Mouse (Mus musculus): ENCODE measurements around the gene Dhdh. TPM values are rescaled to one million over a fixed set of nuclear protein-coding genes. Genes with fewer than 3 reads are reported as not detected.

Dhdh gene
- polyA plus RNA-seq, 1 experiment from 2014 or later = 3.3 TPM

- WGBS = 65% methylated on average over 1 of the region's 1 CpGs
These were observed 12.2 kb downstream of the Dhdh start for GRCm38 (mm10) chr7:45476453-45476852.

GRCm38 (mm10) chr7:45475291-45475969, 13.2 kb downstream of the Dhdh start:
- H3K9ac ChIP-seq (ENCODE audit: low read length) = no peak overlapping the region
- no peak for DNase-seq (ENCODE audit: low spot score)
- H3K27me3 ChIP-seq (ENCODE audit: control insufficient read depth, insufficient read depth, low read length) = no peaks in the 10 kb centered on the region
- H3K27ac ChIP-seq (replicated peaks; ENCODE audit: low read depth, low read length) = no peak overlapping the region
- H3K4me1 ChIP-seq (ENCODE audit: control insufficient read depth, insufficient read depth, low read length) = no peaks in the 10 kb centered on the region
- no peaks in the 10 kb centered on the region for H3K9me3 ChIP-seq (ENCODE audit: control insufficient read depth, low read length)
- no peaks in the 10 kb centered on the region for H3K36me3 ChIP-seq (ENCODE audit: control insufficient read depth, insufficient read depth, low read length)
- no peak overlapping the region for H3K4me3 ChIP-seq (ENCODE audit: low read depth, low read length)
- H3K4me2 ChIP-seq (ENCODE audit: low read depth, severe bottlenecking) = no peak overlapping the region; the same call in 1 of the 2 replicates
- no peak for ATAC-seq (ENCODE audit: insufficient number of reproducible peaks, low FRiP score, low TSS enrichment, low read depth)
- 65% methylated on average over 16 of the region's 16 CpGs for WGBS

More at GRCm38 (mm10) chr7:45476453-45476852, 12.2 kb downstream of the Dhdh start:
- DNase-seq (ENCODE audit: low spot score) (no peak), ATAC-seq (ENCODE audit: insufficient number of reproducible peaks, low FRiP score, low TSS enrichment, low read depth) (no peak)
- Histone ChIP-seq H3K4me2 (ENCODE audit: low read depth, severe bottlenecking) (no peak overlapping the region), H3K9ac (ENCODE audit: low read length) (no peak overlapping the region), H3K4me1 (ENCODE audit: control insufficient read depth, insufficient read depth, low read length) (no peaks in the 10 kb centered on the region), H3K36me3 (ENCODE audit: control insufficient read depth, insufficient read depth, low read length) (no peaks in the 10 kb centered on the region), H3K27me3 (ENCODE audit: control insufficient read depth, insufficient read depth, low read length) (no peaks in the 10 kb centered on the region), H3K27ac (replicated peaks; ENCODE audit: low read depth, low read length) (no peak overlapping the region), H3K9me3 (ENCODE audit: control insufficient read depth, low read length) (no peaks in the 10 kb centered on the region), H3K4me3 (ENCODE audit: low read depth, low read length) (no peak overlapping the region)

- WGBS = 9% methylated on average over 3 of the region's 3 CpGs
- Histone ChIP-seq H3K4me1 (ENCODE audit: control insufficient read depth, insufficient read depth, low read length) (peaks cover 7% of the 10 kb centered on the region), H3K27ac (replicated peaks; ENCODE audit: low read depth, low read length) (no peak overlapping the region), H3K4me2 (ENCODE audit: low read depth, severe bottlenecking) (no peak overlapping the region), H3K4me3 (ENCODE audit: low read depth, low read length) (no peak overlapping the region), H3K9ac (ENCODE audit: low read length) (no peak overlapping the region), H3K36me3 (ENCODE audit: control insufficient read depth, insufficient read depth, low read length) (no peaks in the 10 kb centered on the region), H3K9me3 (ENCODE audit: control insufficient read depth, low read length) (no peaks in the 10 kb centered on the region), H3K27me3 (ENCODE audit: control insufficient read depth, insufficient read depth, low read length) (no peaks in the 10 kb centered on the region)
- DNase-seq (ENCODE audit: low spot score) = peak; percentile 80
- ATAC-seq (ENCODE audit: insufficient number of reproducible peaks, low FRiP score, low TSS enrichment, low read depth) = no peak
These were observed 17.7 kb downstream of the Dhdh start for GRCm38 (mm10) chr7:45470869-45471268.

- Histone ChIP-seq H3K4me3 (ENCODE audit: low read depth, low read length) (peak overlapping the region; percentile 90), H3K4me1 (ENCODE audit: control insufficient read depth, insufficient read depth, low read length) (peaks cover 12% of the 10 kb centered on the region), H3K27me3 (ENCODE audit: control insufficient read depth, insufficient read depth, low read length) (no peaks in the 10 kb centered on the region), H3K9me3 (ENCODE audit: control insufficient read depth, low read length) (no peaks in the 10 kb centered on the region), H3K4me2 (ENCODE audit: low read depth, severe bottlenecking) (peak overlapping the region; percentile 94), H3K36me3 (ENCODE audit: control insufficient read depth, insufficient read depth, low read length) (peaks cover 10% of the 10 kb centered on the region), H3K27ac (replicated peaks; ENCODE audit: low read depth, low read length) (no peak overlapping the region), H3K9ac (ENCODE audit: low read length) (peak overlapping the region; percentile 83; the same call in 1 of the 2 replicates)
- WGBS = 34% methylated on average over 7 of the region's 7 CpGs
- ATAC-seq (ENCODE audit: insufficient number of reproducible peaks, low FRiP score, low TSS enrichment, low read depth) = no peak; the same call in 1 of the 2 replicates
- no peak for DNase-seq (ENCODE audit: low spot score)
These were observed 21.4 kb downstream of the Dhdh start for GRCm38 (mm10) chr7:45467090-45467670.

GRCm38 (mm10) chr7:45466283-45467089, 22.1 kb downstream of the Dhdh start, which contains the start of gene Bax:
Gene Bax (minus strand): TSS chr7:45466898.
- H3K4me3 ChIP-seq (ENCODE audit: low read depth, low read length) = peak within 1 kb of the TSS; percentile 90
- no peaks in the 10 kb centered on the region for H3K9me3 ChIP-seq (ENCODE audit: control insufficient read depth, low read length)
- peaks cover 14% of the 10 kb centered on the region for H3K4me1 ChIP-seq (ENCODE audit: control insufficient read depth, insufficient read depth, low read length)
- peak within 1 kb of the TSS; percentile 83 for H3K9ac ChIP-seq (ENCODE audit: low read length)
- H3K27ac ChIP-seq (replicated peaks; ENCODE audit: low read depth, low read length) = 0 out of 2 replicates have a peak within 1 kb of the TSS, but pooled peaks have one; percentile 26
- H3K27me3 ChIP-seq (ENCODE audit: control insufficient read depth, insufficient read depth, low read length) = no peaks in the 10 kb centered on the region
- ATAC-seq (ENCODE audit: insufficient number of reproducible peaks, low FRiP score, low TSS enrichment, low read depth) (peak; percentile 77), DNase-seq (ENCODE audit: low spot score) (peak; percentile 97)
- H3K4me2 ChIP-seq (ENCODE audit: low read depth, severe bottlenecking) = peak within 1 kb of the TSS; percentile 94
- WGBS = under 1% methylated on average over 56 of the region's 58 CpGs
- peaks cover 10% of the 10 kb centered on the region for H3K36me3 ChIP-seq (ENCODE audit: control insufficient read depth, insufficient read depth, low read length)

GRCm38 (mm10) chr7:45465549-45465948, 23.1 kb downstream of the Dhdh start:
- Histone ChIP-seq H3K36me3 (ENCODE audit: control insufficient read depth, insufficient read depth, low read length) (peaks cover 10% of the 10 kb centered on the region), H3K4me2 (ENCODE audit: low read depth, severe bottlenecking) (peak overlapping the region; percentile 94), H3K4me1 (ENCODE audit: control insufficient read depth, insufficient read depth, low read length) (peaks cover 17% of the 10 kb centered on the region), H3K9ac (ENCODE audit: low read length) (peak overlapping the region; percentile 83), H3K4me3 (ENCODE audit: low read depth, low read length) (peak overlapping the region; percentile 90), H3K27ac (replicated peaks; ENCODE audit: low read depth, low read length) (no peak overlapping the region), H3K9me3 (ENCODE audit: control insufficient read depth, low read length) (no peaks in the 10 kb centered on the region), H3K27me3 (ENCODE audit: control insufficient read depth, insufficient read depth, low read length) (no peaks in the 10 kb centered on the region)
- DNase-seq (ENCODE audit: low spot score) (no peak), ATAC-seq (ENCODE audit: insufficient number of reproducible peaks, low FRiP score, low TSS enrichment, low read depth) (no peak)
- 84% methylated on average over 9 of the region's 9 CpGs for WGBS

- H3K9ac ChIP-seq (ENCODE audit: low read length) = no peak overlapping the region
- H3K27me3 ChIP-seq (ENCODE audit: control insufficient read depth, insufficient read depth, low read length) = no peaks in the 10 kb centered on the region
- H3K4me3 ChIP-seq (ENCODE audit: low read depth, low read length) = peak overlapping the region; percentile 90; the same call in 1 of the 2 replicates
- H3K4me2 ChIP-seq (ENCODE audit: low read depth, severe bottlenecking) = no peak overlapping the region
- no peak overlapping the region for H3K27ac ChIP-seq (replicated peaks; ENCODE audit: low read depth, low read length)
- no peaks in the 10 kb centered on the region for H3K9me3 ChIP-seq (ENCODE audit: control insufficient read depth, low read length)
- peaks cover 10% of the 10 kb centered on the region for H3K36me3 ChIP-seq (ENCODE audit: control insufficient read depth, insufficient read depth, low read length)
- DNase-seq (ENCODE audit: low spot score) (no peak), ATAC-seq (ENCODE audit: insufficient number of reproducible peaks, low FRiP score, low TSS enrichment, low read depth) (no peak)
- peaks cover 17% of the 10 kb centered on the region for H3K4me1 ChIP-seq (ENCODE audit: control insufficient read depth, insufficient read depth, low read length)
- WGBS = 96% methylated on average over 12 of the region's 12 CpGs
These were observed 23.5 kb downstream of the Dhdh start for GRCm38 (mm10) chr7:45465112-45465511.

Measured in limb, embryonic 11.5 days (tissue).